Mouse (Mus musculus) limb, embryonic 12.5 days (tissue): ENCODE results near the gene Plce1. TPM values are rescaled to one million over a fixed set of nuclear protein-coding genes. Genes with fewer than 3 reads are reported as not detected.

ENCODE experiments used
- ATAC-seq: fragments of 200-750 bp; cut with Nextera tagmentation; 2 replicates; pipeline ENCODE4 v1.8.0; 2017; ENCODE audit warnings: low read depth, moderate TSS enrichment; ENCODE audit not compliant: insufficient number of reproducible peaks, insufficient read depth, low FRiP score, low TSS enrichment
- H3K27ac ChIP-seq: fragments of 300-500 bp; sonication (generic); 2 replicates; pipeline ENCODE4 v1.5.1; 2016; ENCODE audit warnings: mild to moderate bottlenecking, moderate library complexity
- H3K27me3 ChIP-seq: fragments of 300-500 bp; sonication (generic); 2 replicates; pipeline ENCODE4 v1.6.1; 2016; ENCODE audit warnings: mild to moderate bottlenecking, moderate library complexity
- H3K36me3 ChIP-seq: fragments of 300-500 bp; sonication (generic); 2 replicates; pipeline ENCODE4 v1.6.1; 2016; ENCODE audit warnings: mild to moderate bottlenecking, moderate library complexity
- H3K4me1 ChIP-seq: fragments of 300-500 bp; sonication (generic); replicated peaks from 2 replicates; pipeline ENCODE4 v1.6.1; 2016
- H3K4me2 ChIP-seq: fragments of 300-500 bp; sonication (generic); 2 replicates; pipeline ENCODE4 v1.6.1; 2016; ENCODE audit warnings: mild to moderate bottlenecking, moderate library complexity
- H3K4me3 ChIP-seq: fragments of 300-500 bp; sonication (generic); replicated peaks from 2 replicates; pipeline ENCODE4 v1.5.1; 2016; ENCODE audit warnings: mild to moderate bottlenecking
- H3K9ac ChIP-seq: fragments of 300-500 bp; sonication (generic); replicated peaks from 2 replicates; pipeline ENCODE4 v1.6.1; 2016; ENCODE audit warnings: mild to moderate bottlenecking, moderate library complexity
- H3K9me3 ChIP-seq: fragments of 300-500 bp; sonication (generic); 2 replicates; pipeline ENCODE4 v1.6.1; 2016; ENCODE audit warnings: mild to moderate bottlenecking, moderate library complexity
- WGBS: fragments of 180-500 bp; shearing (Covaris S2); methylation state at CpG from one replicate; pipeline ENCODE4 v1.1.7; 2016; 5-methylcytosine and 5-hydroxymethylcytosine counted together
- polyA plus RNA-seq: library from polyadenylated mRNA; unstranded; fragments of >200 nt; fragmentation: Nextera tagmentation; extraction: Ambion mirVana; gene quantifications from 2 replicates; pipeline ENCODE4 v1.2.1, GENCODE M21; 2016

Gene Plce1
- polyA plus RNA-seq, 1 experiment from 2014 or later, result 7.1 TPM

DNA sequence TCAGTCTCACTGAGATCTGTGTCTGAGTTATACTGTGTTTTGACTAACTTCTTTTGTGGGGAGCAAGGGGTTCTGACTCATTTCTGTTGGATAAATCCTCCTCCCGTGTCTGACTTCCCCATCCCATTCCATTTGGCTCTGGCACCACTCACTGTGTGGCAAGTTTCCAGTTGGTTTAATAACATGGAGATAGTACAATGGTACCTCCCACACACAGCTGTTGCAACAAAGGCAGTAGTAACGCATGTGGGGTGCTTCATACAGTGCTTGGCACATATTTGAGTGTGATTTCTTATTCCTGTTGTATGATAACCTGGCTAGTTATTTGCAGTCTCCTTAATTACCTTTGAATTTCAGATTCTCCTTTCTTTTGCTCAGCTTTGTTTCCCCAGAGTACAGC lies 297.9 kb downstream of the Plce1 start:
- Histone ChIP-seq H3K4me1 (0 out of 2 replicates have a peak, but pooled peaks cover 3% of the 10 kb centered on the region), H3K9me3 (no peaks in the 10 kb centered on the region)

DNA sequence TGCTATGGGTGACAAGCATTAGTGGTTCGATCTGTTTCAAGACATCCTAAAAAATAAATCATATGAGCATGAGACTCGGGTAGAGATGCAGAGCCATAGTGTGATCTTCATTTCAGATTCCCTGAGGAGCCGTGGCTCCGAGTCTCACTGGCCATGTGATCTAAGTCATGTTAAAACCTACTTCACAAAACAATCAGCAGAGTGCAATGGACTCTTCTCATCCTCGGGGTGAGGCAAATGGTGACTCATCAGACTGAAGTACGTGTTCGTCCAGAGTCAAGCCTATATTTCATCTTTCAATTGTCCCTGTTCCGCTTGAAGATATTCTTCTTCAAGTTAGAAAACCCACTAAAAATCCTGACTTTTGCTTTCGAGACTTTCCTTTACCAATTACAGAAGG lies 302.6 kb downstream of the Plce1 start:
- no peaks in the 10 kb centered on the region for H3K27me3 ChIP-seq
- 0 out of 2 replicates have a peak, but pooled peaks cover 3% of the 10 kb centered on the region for H3K4me1 ChIP-seq
- H3K4me3 ChIP-seq, result no peak overlapping the region
- peaks cover 23% of the 10 kb centered on the region for H3K36me3 ChIP-seq
- no peak overlapping the region for H3K27ac ChIP-seq
- H3K9me3 ChIP-seq, result no peaks in the 10 kb centered on the region
- no peak for ATAC-seq
- no peak overlapping the region for H3K4me2 ChIP-seq
- no peak overlapping the region for H3K9ac ChIP-seq
- 90% methylated on average over 9 of the region's 9 CpGs for WGBS

More for the DNA sequence above, 297.9 kb downstream of the Plce1 start:
- 78% methylated on average over 2 of the region's 2 CpGs for WGBS
- Histone ChIP-seq H3K27me3 (no peaks in the 10 kb centered on the region), H3K4me3 (no peak overlapping the region), H3K27ac (no peak overlapping the region), H3K4me2 (no peak overlapping the region), H3K9ac (no peak overlapping the region), H3K36me3 (peaks cover 7% of the 10 kb centered on the region)
- no peak for ATAC-seq

DNA sequence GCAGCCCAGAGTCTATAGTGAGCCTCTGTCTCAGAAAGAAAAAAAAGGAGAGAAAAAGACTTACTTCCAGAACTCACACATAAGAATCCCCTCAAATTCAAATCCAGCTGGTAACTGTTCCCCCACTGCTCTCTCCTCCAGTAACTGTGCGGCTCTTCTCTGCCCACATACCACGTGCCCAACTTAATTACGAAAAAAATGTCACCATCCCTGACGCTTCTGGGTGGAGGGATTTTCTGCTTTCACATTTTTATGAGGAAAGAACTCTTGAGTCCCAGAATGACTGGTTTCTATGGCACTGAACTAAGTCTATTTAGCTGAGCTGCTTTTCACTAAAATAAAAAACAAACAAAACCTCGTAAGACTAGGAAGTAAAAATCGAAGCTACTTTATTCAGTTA lies 306.8 kb downstream of the Plce1 start:
- H3K27ac ChIP-seq, result no peak overlapping the region
- H3K4me3 ChIP-seq, result no peak overlapping the region
- peaks cover 57% of the 10 kb centered on the region for H3K36me3 ChIP-seq
- no peaks in the 10 kb centered on the region for H3K9me3 ChIP-seq
- H3K4me2 ChIP-seq, result no peak overlapping the region
- no peaks in the 10 kb centered on the region for H3K27me3 ChIP-seq
- ATAC-seq, result no peak
- H3K4me1 ChIP-seq, result no peaks in the 10 kb centered on the region
- no peak overlapping the region for H3K9ac ChIP-seq
- 92% methylated on average over 6 of the region's 6 CpGs for WGBS

DNA sequence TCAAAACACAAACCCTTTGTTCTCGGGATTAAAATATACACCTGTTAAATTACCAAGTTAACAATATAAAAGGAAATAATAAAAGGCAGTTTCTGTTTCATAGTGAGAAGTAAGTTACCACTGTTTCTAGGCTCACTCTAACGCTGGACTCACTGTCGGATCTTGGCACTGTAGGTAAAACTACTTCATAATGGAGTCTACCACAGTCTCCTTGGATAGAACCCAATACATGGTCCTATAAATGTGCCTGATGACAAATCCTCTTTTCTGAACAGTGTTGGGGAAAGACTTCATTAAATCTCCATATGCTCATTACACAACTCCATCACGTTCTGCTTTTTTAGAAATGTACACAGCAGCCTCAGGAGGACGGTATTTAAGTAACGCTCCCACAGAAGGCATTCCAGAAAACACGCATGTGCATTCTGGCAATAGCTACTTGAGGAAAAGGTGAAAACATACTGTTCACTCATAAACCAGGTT lies 312.7 kb downstream of the Plce1 start:
- ATAC-seq, result no peak
- 95% methylated on average over 7 of the region's 7 CpGs for WGBS
- H3K27me3 ChIP-seq, result no peaks in the 10 kb centered on the region
- H3K36me3 ChIP-seq, result peaks cover 92% of the 10 kb centered on the region
- H3K9ac ChIP-seq, result no peak overlapping the region
- no peak overlapping the region for H3K4me3 ChIP-seq
- no peak overlapping the region for H3K4me2 ChIP-seq
- H3K9me3 ChIP-seq, result no peaks in the 10 kb centered on the region
- H3K4me1 ChIP-seq, result no peaks in the 10 kb centered on the region
- no peak overlapping the region for H3K27ac ChIP-seq

DNA sequence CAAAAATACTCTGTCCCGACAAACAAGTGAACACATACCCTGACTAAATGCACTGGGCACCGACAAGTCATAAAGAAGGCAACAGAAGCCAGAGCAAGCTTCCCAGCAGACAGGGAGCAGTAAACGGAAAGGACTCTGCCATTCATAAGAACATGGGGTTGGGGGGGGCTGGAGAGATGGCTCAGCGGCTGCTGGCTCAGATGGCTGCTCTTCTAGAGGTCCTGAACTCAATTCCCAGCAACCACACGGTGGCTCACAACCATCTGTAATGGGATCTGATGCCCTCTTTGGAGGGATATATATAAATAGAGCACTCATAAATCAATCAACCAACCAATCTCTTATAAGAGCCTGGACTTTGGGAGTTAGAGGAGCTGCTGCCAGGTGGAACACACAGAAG lies 315.6 kb downstream of the Plce1 start:
- H3K9me3 ChIP-seq, result no peaks in the 10 kb centered on the region
- no peak overlapping the region for H3K4me3 ChIP-seq
- peaks cover 84% of the 10 kb centered on the region for H3K36me3 ChIP-seq
- no peaks in the 10 kb centered on the region for H3K4me1 ChIP-seq
- H3K27ac ChIP-seq, result no peak overlapping the region
- no peak for ATAC-seq
- WGBS, result 83% methylated on average over 5 of the region's 5 CpGs
- H3K9ac ChIP-seq, result no peak overlapping the region
- no peak overlapping the region for H3K4me2 ChIP-seq
- no peaks in the 10 kb centered on the region for H3K27me3 ChIP-seq

DNA sequence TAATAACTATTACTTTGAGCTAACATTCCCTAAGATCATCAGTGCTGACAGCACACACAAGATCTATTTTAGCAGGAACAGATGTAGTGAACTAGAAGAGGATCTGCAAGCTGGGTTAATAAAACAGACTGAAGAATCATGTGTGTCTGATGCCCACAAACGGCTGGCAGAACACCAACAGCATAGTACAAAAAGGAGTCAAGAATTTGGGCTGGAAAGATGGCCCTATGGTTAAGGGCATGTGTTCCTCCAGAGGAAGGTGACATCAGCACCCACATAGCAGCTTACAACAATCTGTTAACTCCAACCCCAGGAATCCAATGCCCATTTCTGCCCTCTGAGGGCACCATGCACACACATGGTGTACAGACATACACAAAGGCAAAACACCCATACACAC lies 317.4 kb downstream of the Plce1 start:
- peaks cover 85% of the 10 kb centered on the region for H3K36me3 ChIP-seq
- 80% methylated on average over 1 of the region's 1 CpGs for WGBS

DNA sequence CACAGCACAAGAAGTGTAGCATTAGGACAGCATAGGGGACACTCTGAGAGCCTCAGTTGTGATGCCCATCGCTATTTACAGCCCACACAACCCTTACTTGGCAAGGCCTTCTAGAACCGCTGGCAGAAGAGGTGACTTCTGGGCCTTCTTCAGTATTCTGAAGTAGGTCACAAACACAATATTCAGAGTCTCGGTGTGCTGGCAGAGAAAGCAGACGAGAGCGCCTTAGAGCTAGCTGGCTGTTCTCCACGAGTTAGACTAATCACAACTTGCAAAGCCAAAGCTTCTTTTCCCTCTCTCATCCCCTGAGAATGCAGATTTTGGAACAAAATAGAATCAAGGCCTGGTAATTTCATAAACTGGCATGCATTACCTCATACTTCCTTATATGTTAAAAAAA lies 317.9 kb downstream of the Plce1 start:
- H3K4me2 ChIP-seq, result no peak overlapping the region
- no peak overlapping the region for H3K9ac ChIP-seq
- no peaks in the 10 kb centered on the region for H3K9me3 ChIP-seq
- no peak overlapping the region for H3K4me3 ChIP-seq
- H3K4me1 ChIP-seq, result no peaks in the 10 kb centered on the region
- no peaks in the 10 kb centered on the region for H3K27me3 ChIP-seq
- H3K36me3 ChIP-seq, result peaks cover 85% of the 10 kb centered on the region
- WGBS, result 96% methylated on average over 6 of the region's 6 CpGs
- H3K27ac ChIP-seq, result no peak overlapping the region
- ATAC-seq, result no peak

More for the DNA sequence above, 317.4 kb downstream of the Plce1 start:
- ATAC-seq, result no peak
- no peaks in the 10 kb centered on the region for H3K27me3 ChIP-seq
- no peak overlapping the region for H3K4me3 ChIP-seq
- H3K4me1 ChIP-seq, result no peaks in the 10 kb centered on the region
- H3K9ac ChIP-seq, result no peak overlapping the region
- no peaks in the 10 kb centered on the region for H3K9me3 ChIP-seq
- H3K27ac ChIP-seq, result no peak overlapping the region
- no peak overlapping the region for H3K4me2 ChIP-seq

DNA sequence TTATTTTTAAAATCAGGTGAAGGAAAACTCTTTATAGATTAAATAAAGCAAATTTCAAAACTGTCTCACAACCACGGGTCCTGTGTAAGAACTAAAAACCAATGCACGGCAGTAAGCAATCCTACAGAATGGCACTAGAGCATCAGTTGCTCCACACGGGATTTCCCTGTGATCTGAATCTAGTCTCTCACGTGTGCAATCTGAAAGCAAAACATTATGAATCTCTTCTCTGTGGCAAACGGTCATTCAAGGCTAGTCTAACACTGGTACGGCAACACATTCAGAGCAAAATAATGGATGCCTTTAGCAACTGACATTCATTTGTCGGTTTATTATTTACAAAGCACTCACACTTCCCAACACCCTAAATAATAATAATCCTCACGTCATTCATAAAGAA lies 337.3 kb downstream of the Plce1 start:
- H3K27me3 ChIP-seq, result no peaks in the 10 kb centered on the region
- H3K4me2 ChIP-seq, result peak overlapping the region; percentile 86
- peaks cover 11% of the 10 kb centered on the region for H3K4me1 ChIP-seq
- no peaks in the 10 kb centered on the region for H3K9me3 ChIP-seq
- H3K27ac ChIP-seq, result no peak overlapping the region
- no peak for ATAC-seq
- H3K9ac ChIP-seq, result peak overlapping the region; percentile 79; the same call in 1 of the 2 replicates
- peak overlapping the region; percentile 83 for H3K4me3 ChIP-seq
- 40% methylated on average over 8 of the region's 8 CpGs for WGBS
- H3K36me3 ChIP-seq, result peaks cover 31% of the 10 kb centered on the region

DNA sequence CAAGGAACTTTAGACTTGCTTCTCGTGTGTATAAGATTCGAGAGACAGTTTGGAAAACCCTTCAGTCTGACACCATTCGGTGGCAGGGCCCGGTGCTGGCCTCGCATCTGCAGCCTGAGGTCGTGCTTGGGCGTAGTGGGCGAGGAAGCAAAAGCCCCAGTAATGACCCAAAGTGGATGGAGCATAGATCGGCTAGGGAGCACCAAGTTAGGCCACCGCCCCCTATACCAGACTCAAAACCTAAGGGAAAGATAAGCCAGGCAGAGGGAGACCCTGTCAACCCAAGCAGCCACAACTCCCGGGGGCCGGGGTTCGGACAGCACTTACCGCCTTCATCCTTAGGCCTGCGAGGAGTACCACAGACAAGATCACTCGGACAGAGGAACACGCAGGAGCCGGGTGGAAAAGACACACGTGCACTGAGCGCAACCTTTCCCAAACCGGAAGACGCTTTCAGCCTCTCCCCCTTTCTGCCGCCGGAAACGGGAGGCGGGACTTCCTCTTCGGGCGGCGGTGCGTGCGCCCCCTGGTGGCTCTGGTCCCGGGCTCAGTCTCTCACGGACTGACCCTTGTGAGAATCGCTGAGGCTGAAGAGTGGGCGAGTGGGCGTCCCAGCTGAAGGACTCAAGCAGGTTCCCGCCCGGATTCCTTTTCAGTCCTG lies 338.0 kb downstream of the Plce1 start, which contains the start of gene Noc3l:
Noc3l (minus strand) TSS at position 472 of the 661 bp plus-strand sequence.
- Histone ChIP-seq H3K4me1 (peaks cover 11% of the 10 kb centered on the region), H3K4me3 (peak within 1 kb of the TSS; percentile 83), H3K36me3 (peaks cover 26% of the 10 kb centered on the region), H3K27me3 (no peaks in the 10 kb centered on the region), H3K9me3 (no peaks in the 10 kb centered on the region), H3K9ac (peak within 1 kb of the TSS; percentile 79), H3K4me2 (peak within 1 kb of the TSS; percentile 86), H3K27ac (peak within 1 kb of the TSS; percentile 56)
- WGBS, result under 1% methylated on average over 38 of the region's 38 CpGs
- peak; percentile 97 for ATAC-seq

DNA sequence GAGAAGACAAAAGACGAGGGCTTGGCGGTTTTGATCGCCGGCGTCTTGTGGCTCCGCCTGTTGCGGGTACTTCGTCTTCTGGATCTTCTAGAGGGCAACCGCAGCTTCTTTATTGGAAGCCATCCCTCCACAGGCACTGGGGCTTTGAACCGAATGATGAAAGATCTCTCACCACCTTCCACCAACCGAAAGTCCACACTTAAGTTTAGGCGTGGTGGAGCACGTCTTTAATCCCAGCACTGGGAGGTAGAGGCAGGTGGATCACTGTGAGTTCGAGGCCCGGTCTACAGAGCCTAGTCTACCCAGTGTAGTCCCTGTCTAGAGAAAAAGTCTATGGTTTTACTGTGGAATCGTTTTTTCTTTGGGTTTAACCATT lies 338.5 kb downstream of the Plce1 start:
- Histone ChIP-seq H3K27ac (peak overlapping the region; percentile 24), H3K27me3 (no peaks in the 10 kb centered on the region), H3K4me2 (peak overlapping the region; percentile 86), H3K4me3 (peak overlapping the region; percentile 83), H3K9ac (peak overlapping the region; percentile 79), H3K36me3 (peaks cover 20% of the 10 kb centered on the region), H3K9me3 (no peaks in the 10 kb centered on the region), H3K4me1 (peaks cover 11% of the 10 kb centered on the region)
- WGBS, result 15% methylated on average over 16 of the region's 16 CpGs
- ATAC-seq, result 0 out of 2 replicates have a peak, but pooled peaks have one; percentile 24

DNA sequence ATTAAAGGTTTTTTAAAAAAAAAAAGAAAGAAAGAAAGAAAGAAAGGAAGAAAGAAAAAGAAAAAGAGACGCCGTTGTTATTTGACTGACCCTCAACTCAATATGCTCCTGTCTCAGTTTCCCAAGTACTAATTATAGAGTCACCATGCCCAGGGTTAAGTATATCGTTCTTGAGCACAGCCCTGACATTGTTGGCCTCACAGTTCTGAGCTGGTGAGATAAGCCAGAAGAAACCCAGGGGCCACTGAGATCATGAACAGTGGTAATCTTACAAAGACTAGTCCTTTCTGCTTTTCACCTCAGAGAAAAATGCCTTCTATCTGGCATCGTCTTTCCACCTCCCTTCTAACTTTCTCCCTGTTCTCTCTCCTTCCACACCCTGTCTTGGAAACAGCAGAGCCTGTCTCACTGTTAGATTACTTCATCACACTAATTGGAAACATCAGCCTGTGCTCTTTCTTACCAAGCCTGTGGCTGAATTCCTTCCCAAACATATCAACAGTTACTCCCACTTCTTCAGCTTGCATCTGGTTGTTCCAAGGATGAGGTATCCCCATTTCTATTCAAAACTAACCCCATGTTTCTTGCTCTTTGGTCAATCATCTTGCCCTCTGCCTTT lies 339.4 kb downstream of the Plce1 start:
- ATAC-seq, result no peak
- Histone ChIP-seq H3K4me2 (no peak overlapping the region), H3K27ac (no peak overlapping the region), H3K9ac (no peak overlapping the region), H3K4me1 (peaks cover 11% of the 10 kb centered on the region), H3K27me3 (no peaks in the 10 kb centered on the region), H3K9me3 (no peaks in the 10 kb centered on the region), H3K4me3 (no peak overlapping the region), H3K36me3 (peaks cover 12% of the 10 kb centered on the region)
- WGBS, result 79% methylated on average over 4 of the region's 4 CpGs
